Mouse (Mus musculus) G1E (cell line): ENCODE measurements around the gene Slc5a8. TPM values are rescaled to one million over a fixed set of nuclear protein-coding genes. Genes with fewer than 3 reads are reported as not detected.

ENCODE experiments used
- ATAC-seq: 2 replicates; pipeline ENCODE4 v1.8.0; 2016; ENCODE audit warnings: mild to moderate bottlenecking; ENCODE audit not compliant: insufficient number of reproducible peaks, poor library complexity, low FRiP score, severe bottlenecking; ENCODE audit errors: extremely low read depth
- DNase-seq: peaks from one replicate; pipeline ENCODE4 v3.0.0; 2012; ENCODE audit warnings: low spot score
- H3K27me3 ChIP-seq: 2 replicates; pipeline ENCODE4 v1.6.1; 2012; ENCODE audit warnings: mild to moderate bottlenecking, low read length, inconsistent platforms; ENCODE audit not compliant: insufficient read depth
- H3K36me3 ChIP-seq: replicated peaks from 2 replicates; pipeline ENCODE3; 2012; ENCODE audit warnings: mild to moderate bottlenecking, inconsistent platforms
- H3K4me1 ChIP-seq: 2 replicates; pipeline ENCODE4 v1.6.1; 2012; ENCODE audit warnings: low read depth, low read length, inconsistent platforms, mixed read lengths; ENCODE audit not compliant: insufficient read depth
- H3K4me3 ChIP-seq: 2 replicates; pipeline ENCODE4 v1.5.1; 2012; ENCODE audit warnings: low read depth, mild to moderate bottlenecking, inconsistent platforms, low read length, moderate library complexity, mixed read lengths
- H3K9me3 ChIP-seq: replicated peaks from 2 replicates; pipeline ENCODE4 v1.6.1; 2012; ENCODE audit warnings: inconsistent platforms
- CTCF ChIP-seq: IDR thresholded peaks from 2 replicates; pipeline ENCODE4 v1.5.1; 2012; ENCODE audit warnings: low read depth, low read length, inconsistent platforms, mixed read lengths
- GATA1 ChIP-seq: IDR thresholded peaks from 2 replicates; pipeline ENCODE4 v1.6.1; 2012; ENCODE audit warnings: borderline replicate concordance, low read length, inconsistent platforms, mixed read lengths
- GATA2 ChIP-seq: IDR thresholded peaks from 2 replicates; pipeline ENCODE4 v1.6.1; 2012; ENCODE audit warnings: low read depth, low read length, inconsistent platforms, borderline replicate concordance
- POLR2AphosphoS5 ChIP-seq: IDR thresholded peaks from 2 replicates; pipeline ENCODE4 v1.6.1; 2012; ENCODE audit warnings: low read depth, low read length, inconsistent platforms; ENCODE audit not compliant: insufficient replicate concordance
- TAL1 ChIP-seq: conservative IDR thresholded peaks from 2 replicates; pipeline ENCODE4 v1.6.1; 2012; ENCODE audit warnings: low read depth, low read length, inconsistent platforms, mixed read lengths
- polyA plus RNA-seq: library from polyadenylated mRNA; stranded (reverse); fragments of >175 nt; gene quantifications from 2 replicates; pipeline ENCODE4 v1.2.3, GENCODE M21; 2012
- total RNA-seq, 2 experiments: library from RNA; stranded (forward) in 1 of 2; stranded (reverse) in 1 of 2; fragments of 200-1000 nt in 1 of 2; fragments of >200 nt in 1 of 2; fragmentation: Nextera tagmentation in 1 of 2; gene quantifications; 2 replicates each; pipeline ENCODE4 v1.2.3; 2014 to 2017

The Slc5a8 gene
- total and polyA plus RNA-seq, 3 experiments, result 0.11 TPM; not detected in 2

- Histone ChIP-seq H3K27me3 (no peaks in the 10 kb centered on the region), H3K4me3 (no peak overlapping the region), H3K4me1 (no peaks in the 10 kb centered on the region), H3K9me3 (no peaks in the 10 kb centered on the region), H3K36me3 (no peaks in the 10 kb centered on the region)
- DNase-seq (no peak), ATAC-seq (no peak)
- no peak for TF ChIP-seq CTCF
- no peak for TF ChIP-seq TAL1
- no peak for TF ChIP-seq GATA2
- no peak for TF ChIP-seq POLR2AphosphoS5
- no peak for TF ChIP-seq GATA1
Measured at GRCm38 (mm10) chr10:88960791-88961190, 75.0 kb downstream of the Slc5a8 start.

GRCm38 (mm10) chr10:88968586-88968985, 82.8 kb downstream of the Slc5a8 start:
- Histone ChIP-seq H3K27me3 (no peaks in the 10 kb centered on the region), H3K4me3 (no peak overlapping the region), H3K4me1 (no peaks in the 10 kb centered on the region), H3K9me3 (peaks cover 3% of the 10 kb centered on the region; the same call in 1 of the 2 replicates), H3K36me3 (no peaks in the 10 kb centered on the region)
- no peak for ATAC-seq
- DNase-seq, result no peak
- no peak for TF ChIP-seq CTCF
- TF ChIP-seq POLR2AphosphoS5, result no peak
- TF ChIP-seq TAL1, result no peak
- TF ChIP-seq GATA1, result no peak
- no peak for TF ChIP-seq GATA2

- TF ChIP-seq TAL1 (no peak), POLR2AphosphoS5 (no peak), CTCF (no peak)
- ATAC-seq, result no peak
- Histone ChIP-seq H3K9me3 (peaks cover 3% of the 10 kb centered on the region; the same call in 1 of the 2 replicates), H3K36me3 (no peaks in the 10 kb centered on the region), H3K4me3 (no peak overlapping the region), H3K27me3 (no peaks in the 10 kb centered on the region), H3K4me1 (no peaks in the 10 kb centered on the region)
- DNase-seq, result no peak
Measured at GRCm38 (mm10) chr10:88970951-88971725, 85.3 kb downstream of the Slc5a8 start.

- Histone ChIP-seq H3K36me3 (no peaks in the 10 kb centered on the region), H3K4me1 (no peaks in the 10 kb centered on the region), H3K27me3 (no peaks in the 10 kb centered on the region), H3K4me3 (no peak overlapping the region), H3K9me3 (no peaks in the 10 kb centered on the region)
- TF ChIP-seq POLR2AphosphoS5 (no peak), TAL1 (no peak), GATA1 (no peak), CTCF (no peak), GATA2 (no peak)
- DNase-seq (no peak), ATAC-seq (no peak)
Measured at GRCm38 (mm10) chr10:88978932-88979331, 93.1 kb downstream of the Slc5a8 start.

Other genes starting within 250 kb of the Slc5a8 start
- gene Spic, start 201.0 kb upstream of the Slc5a8 start, total RNA-seq (2014; fragmentation: Nextera tagmentation), result 2.3 TPM in 1 of 2 replicates, not detected in the other
- 0.05 and 0.35 TPM in 2 replicates for gene Spic, start 201.0 kb upstream of the Slc5a8 start, total RNA-seq (2017)
- not detected in 2 replicates for gene Spic, start 201.0 kb upstream of the Slc5a8 start, polyA plus RNA-seq
- 70.6 and 76.5 TPM in 2 replicates for gene Arl1, start 155.1 kb upstream of the Slc5a8 start, total RNA-seq (2014; fragmentation: Nextera tagmentation)
- gene Arl1, start 155.1 kb upstream of the Slc5a8 start, total RNA-seq (2017), result 77.4 and 89.3 TPM in 2 replicates
- gene Arl1, start 155.1 kb upstream of the Slc5a8 start, polyA plus RNA-seq, result 30.2 and 31.7 TPM in 2 replicates
- 50.5 and 67.8 TPM in 2 replicates for gene Utp20, start 59.2 kb upstream of the Slc5a8 start, total RNA-seq (2014; fragmentation: Nextera tagmentation)
- 30.3 and 34.3 TPM in 2 replicates for gene Utp20, start 59.2 kb upstream of the Slc5a8 start, total RNA-seq (2017)
- 25.7 and 33.7 TPM in 2 replicates for gene Utp20, start 59.2 kb upstream of the Slc5a8 start, polyA plus RNA-seq